Mouse (Mus musculus) kidney, postnatal 14 days (tissue): ENCODE measurements at regions not wholly inside any gene's neighbourhood (a gene's known extent, or its start where the extent isn't known, plus 50 kb on each side); places are given as distances from the start of the nearest gene placed in this dataset.

ENCODE experiments used
- DNase-seq: peaks from one replicate; pipeline ENCODE4 v3.0.0; 2022; ENCODE audit warnings: mixed read lengths

DNA sequence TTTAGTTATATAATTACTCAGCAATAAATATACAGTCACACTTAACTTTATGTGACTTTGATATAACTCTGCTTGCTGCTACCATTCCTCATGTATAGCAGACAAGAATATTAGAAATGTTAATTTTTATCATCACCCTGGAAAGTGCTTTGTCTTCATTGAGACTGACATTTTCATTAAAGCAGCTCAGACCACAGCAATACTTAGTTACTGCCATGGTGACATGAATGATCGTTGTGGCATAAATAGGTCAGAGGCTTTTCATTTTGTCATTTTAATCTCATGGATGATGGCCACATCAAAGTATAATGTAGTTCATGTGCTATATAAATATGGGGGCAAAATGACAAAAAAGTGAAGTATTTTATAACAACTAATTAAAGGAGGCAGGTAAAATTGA, 498.1 kb downstream of the Slc22a22 start:
- DNase-seq, result no peak

DNA sequence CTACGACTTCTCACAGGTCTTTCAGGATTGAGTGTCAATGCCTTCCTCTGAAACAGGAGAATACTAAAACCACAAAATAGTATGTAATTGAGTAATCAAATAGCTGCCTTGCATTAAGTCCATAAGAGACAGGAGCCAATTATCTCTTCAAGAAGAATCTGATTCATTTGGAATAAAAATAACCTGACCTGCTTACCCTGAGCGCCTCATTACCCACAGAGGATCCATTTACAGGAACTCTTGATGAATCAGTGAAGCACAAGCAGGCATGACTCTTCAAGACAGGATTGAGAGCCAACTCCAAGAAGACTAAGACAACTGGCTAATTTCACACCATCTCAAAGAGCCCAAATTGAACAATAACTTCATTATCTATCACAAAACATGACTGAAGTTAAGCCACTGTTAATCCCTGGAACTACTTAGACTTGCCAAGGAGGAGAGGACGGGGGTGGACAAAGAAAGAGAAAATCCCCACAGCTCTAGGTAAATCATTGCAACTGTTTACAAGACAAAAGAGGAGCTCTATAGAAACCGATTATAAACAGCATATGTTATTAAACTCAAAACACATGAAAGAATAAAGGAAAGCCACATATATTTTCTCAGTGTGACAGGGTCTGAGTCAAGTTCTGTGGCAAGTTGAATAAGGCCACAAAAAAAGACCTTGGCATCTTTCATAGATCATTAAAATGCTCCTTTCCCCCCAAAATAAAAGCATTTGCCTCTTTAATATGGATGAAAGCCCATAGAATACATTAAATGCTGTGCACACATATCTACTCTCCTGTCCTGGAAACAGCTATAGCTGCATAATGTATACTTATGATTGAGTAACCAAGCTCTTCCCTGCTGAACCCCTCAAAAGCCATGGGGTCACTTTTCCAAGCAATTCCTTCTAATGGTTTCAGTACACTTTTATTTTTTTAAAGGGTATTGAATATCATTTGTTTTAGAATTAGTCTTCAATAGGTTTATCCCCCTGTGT, 501.7 kb downstream of the Slc22a22 start:
- DNase-seq, result no peak

DNA sequence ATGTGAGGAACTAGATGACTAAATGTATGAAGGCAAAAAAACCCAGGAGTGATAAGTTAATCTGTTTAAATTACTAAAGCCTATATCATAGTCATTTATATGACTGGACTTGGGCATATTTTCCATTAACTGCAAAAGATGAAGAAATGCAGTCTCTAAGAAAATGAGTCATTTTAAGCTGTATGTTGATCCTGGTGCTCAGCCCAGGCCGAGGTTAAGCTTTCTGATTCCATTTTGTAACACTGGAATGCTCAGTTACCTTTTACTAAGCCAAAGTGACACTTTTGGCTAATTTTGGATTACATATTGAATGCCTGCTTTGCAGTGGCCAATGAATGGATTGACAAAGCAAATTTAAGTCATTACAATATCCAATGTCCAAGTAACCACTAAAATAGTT, 507.3 kb downstream of the Slc22a22 start:
- DNase-seq, result no peak

DNA sequence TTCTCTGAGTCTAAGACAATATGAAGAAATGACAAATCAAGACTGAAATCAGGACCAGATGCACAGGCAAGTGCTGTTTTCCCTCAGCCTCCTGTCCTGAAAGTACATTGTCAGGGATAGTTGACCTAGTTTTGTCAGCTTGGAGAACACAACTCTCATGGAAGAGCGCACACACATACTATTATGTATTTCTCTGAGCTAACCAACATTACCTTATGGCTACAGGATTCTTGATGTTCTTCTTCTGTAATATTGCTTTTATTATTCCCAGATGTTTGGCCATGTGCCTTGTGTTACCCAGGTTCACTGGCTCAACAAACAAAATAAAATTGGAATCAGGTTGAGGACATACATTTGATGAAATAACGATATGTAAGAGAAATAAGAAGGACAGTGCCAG, 521.1 kb downstream of the Slc22a22 start:
- DNase-seq, result no peak

DNA sequence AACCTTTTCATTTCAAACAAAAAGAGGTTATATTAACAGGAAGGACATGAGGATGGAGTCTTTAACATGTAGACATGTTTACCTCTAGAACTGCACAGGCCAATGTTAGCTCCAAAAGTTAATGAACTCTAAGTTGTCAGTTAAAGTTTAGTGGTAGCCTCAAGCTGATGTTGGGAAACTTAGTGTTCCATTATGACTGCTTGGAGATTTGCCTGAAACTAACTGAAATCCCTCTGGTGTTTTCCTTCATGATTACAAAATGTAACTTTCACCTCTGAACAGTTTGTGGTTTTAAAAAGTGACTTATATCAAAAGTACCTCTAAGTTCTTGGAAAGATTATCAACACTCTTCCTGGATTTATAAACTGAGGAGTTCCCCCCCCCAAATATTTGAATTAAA, 525.2 kb downstream of the Slc22a22 start:
- DNase-seq, result no peak

DNA sequence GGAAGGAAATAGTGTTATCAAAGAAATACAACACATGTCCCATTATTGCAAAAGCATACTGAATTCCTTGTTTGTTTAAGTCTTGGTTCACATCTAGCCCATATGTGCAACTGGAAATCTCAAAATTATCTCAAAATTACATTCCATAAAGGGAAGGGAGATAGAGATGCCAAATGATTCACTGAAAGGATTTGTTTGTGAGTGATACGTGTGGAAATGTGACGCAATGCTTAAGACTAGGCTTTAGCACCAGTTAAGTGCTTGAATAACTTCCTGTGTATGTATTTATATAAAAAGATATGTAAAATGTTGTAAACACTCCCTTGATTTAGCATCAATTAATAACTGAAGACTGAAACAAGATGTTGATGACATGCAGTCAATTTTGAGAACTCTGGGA, 526.6 kb downstream of the Slc22a22 start:
- DNase-seq, result no peak

DNA sequence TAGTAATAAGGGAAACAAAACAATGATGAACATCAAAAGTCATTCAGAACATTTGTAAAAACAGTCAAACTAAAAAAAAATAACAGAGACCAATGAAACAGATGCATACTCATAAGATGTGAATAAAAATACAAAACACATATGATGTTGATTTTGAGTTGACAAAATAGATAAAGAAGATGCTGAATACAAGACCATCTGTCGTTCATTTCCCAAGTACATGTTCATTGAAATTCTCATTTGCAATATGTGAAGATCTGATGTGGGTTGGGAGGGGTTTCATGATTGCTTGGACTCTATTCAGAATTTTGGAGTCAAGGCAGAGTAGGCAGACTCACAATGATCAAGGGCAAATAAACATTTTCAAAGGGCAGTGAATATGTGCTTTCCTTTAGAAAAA, 536.5 kb downstream of the Slc22a22 start:
- no peak for DNase-seq

DNA sequence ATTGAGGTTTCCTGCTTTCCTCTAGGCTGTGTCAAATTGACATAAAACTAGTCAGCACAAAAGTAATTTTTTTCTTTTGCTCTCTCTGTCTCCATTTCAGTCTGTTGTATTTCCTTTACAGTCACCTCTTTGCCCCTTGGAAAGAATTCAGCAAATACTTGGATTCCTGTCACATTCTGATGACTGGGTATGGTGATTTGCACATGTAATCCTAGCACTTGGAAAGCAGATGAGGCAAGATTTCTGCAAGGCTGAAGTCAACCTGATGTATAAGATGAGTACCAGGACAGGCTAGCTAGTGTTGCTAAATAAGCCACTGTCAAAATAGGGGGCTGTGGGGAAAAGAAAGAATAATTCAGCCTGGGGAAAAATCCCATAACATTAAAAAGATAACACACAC, 580.9 kb downstream of the Slc22a22 start:
- no peak for DNase-seq

DNA sequence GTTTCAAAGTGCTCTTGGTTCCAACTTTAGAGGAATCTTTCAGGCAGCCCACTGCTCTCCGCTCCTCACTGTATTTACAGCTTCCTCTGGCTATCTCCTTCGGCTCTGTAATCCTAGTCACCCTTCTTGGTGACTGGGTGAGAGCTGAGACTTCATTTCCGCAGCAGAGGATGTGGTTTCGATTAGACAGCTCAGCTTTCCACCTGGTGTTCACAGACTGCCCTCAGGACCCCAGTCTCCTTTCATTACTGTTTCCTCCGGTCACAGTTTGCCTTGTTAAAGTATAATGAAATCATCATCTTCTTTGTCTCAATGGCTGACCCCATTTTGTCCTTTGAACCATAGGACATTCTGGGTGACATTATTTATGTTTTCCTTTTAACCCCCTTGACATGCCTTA, 595.9 kb downstream of the Slc22a22 start:
- no peak for DNase-seq

DNA sequence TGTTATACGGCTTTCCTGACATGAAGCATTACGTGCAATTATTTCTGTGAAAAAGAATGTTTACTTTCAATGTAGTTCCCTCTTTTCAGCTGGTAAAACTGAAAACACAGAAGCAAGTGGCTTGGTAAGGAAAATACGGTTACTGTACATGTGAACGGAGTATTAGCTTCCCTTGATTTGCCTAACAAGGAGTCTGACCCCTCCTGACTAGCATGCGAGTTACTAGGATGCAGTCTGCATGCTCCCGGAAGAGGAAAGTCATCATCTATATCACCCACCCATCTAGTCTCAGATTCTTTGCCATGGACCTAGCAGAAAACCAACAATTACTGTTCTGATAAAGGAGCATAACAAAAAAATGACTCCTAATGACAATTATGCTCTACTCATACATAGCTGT, 611.5 kb downstream of the Slc22a22 start:
- DNase-seq, result no peak

DNA sequence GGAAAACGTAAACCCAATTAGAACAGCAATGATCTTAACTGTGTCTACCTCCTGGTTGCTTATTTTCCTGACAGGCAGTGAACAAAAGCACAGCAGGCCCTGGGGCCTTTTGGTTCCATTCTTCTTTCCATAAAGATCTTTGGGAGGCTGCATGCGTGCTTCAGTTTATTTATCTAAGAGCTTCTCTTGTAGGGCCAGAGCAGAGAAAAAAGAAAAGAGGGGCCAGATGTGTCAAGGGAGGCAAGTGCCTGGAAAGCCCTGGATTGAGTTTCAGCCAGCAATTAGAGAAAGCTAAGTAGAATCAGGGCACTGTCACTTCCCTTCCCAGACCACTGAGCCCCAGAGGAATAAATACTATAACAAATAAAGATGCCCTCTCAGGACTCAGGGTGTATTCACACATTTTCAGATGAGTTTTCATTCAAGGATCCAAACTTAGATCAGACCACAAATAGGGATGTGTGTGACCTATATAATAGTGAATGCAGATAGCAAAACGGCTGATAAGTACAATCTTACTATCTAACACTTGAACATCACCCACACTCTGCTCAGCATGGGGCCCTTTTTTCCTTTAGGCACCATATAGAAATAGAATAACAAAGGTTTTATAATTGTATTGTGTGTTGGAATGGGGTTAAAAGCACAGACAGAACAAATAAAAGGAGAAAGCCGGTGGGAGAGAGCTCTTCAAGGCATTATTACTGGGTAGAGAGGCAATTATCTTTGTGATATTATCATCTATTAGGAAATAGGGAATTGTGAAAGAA, 612.2 kb downstream of the Slc22a22 start:
- no peak for DNase-seq

DNA sequence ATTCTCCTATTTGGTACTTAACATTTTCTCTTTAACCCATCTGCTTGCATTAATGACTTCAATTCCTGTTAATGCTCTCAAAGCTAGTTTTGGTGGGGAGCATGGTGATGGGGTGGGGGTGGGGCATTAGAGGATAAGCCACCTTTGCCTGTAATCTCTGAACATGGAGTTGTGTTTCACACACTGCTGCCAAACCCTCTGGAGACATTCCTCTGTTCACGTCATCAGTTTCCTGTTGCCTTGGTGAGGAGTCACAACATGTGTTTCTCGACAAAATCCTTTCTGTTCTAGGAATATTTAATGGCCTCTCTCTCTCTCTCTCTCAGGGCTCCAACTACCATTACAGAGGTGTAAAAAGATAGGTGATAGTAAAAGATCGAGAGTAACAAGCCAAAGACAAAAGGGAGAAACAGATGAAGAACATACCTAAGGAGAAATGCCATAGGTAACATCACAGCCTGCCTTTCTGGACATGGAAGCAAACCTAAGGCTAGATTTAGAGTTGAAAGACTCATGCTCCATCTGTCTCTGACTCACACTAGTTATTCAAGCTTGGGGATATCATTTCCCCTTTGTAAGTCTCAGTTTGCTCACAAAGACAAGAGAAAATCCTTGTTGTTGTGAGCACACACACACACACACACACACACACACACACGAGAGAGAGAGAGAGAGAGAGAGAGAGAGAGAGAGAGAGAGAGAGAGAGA, 618.6 kb downstream of the Slc22a22 start:
- peak; percentile 9 for DNase-seq

DNA sequence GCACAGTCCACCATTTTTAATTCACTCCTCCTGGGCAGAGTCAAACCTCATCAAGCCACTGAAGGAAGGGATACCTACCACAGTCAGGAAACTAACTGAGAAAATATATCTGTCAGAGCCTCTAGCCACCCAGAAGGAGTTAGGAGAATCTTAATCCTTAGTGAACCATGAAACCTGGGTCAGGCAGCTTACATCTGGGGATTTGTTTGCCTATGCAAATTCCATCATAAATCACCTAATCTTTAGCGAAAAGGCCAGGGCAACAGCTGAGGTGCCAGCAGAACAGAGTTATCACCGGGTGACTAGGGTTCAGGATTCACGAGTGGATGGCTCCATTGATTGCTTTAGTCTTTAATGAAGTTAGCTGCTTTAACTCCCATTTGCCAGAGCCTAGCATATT, 619.3 kb downstream of the Slc22a22 start:
- DNase-seq, result no peak

DNA sequence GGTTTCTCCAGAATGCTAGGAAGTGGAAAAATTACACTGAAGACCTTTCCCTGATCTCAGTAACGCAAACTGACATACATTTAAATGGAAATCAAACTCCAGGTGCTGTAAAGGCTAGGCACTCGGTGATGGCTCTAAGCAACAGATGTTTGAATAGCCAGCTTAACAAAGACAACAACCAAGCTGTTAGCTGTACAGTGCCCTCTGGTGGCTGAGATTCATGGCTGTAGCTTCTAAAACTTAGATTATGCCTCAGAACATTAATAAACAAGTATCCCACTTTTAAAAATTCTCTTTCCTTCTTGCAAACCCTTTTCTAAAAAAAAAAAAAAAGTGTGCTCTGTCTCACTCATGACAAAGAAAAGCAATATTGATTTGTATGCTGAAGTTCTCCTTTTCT, 621.4 kb downstream of the Slc22a22 start:
- peak; percentile 63 for DNase-seq

DNA sequence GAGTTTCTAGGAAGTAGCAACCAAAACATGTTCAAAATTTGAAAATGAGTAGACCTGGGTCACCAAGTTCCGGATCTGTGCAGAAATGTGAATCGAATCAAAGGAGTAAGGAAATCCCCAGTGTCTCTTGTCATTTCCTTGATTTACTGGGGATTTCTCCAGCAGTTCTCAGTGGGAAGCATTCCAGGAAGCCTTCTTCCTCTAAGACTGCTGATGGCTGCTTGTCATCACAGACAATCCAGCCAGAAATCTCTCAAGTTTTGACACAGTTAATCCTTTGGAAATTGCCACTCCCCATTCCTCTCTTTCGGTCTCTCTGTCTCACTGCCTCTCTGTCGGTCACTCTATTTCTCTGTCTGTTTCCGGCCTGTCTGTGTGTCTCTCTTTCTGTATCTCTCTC, 624.3 kb downstream of the Slc22a22 start:
- no peak for DNase-seq

DNA sequence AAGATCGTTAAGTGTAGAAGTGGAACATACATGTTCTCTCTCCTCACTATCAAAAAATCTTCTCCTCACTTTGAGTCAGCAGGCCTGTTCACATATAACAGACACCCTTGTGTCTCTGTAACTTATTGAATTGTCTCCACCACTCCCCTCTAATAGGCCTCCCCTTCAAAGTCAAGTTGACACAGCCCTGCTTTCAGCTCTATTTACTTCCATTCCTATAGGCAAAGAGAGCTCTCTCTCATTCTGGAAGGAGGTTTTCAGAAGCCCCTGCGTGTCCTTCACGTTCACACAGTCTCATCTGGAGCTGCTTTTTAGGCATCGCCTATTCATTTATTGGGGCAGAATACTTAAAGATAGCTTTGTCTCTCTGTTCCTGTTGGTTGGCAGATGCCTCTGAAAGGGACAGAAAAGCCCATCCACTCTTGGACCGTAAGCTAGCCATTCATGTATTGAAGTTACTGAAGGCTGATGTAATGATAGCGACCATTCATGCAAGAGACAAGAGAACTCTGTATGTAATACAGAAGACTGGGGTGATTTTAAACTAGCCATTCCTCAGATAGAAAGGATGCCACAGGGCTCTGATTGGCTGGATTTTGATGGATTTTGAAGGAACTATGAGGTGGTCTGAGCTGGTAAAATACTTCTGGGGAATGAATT, 629.8 kb downstream of the Slc22a22 start:
- no peak for DNase-seq

DNA sequence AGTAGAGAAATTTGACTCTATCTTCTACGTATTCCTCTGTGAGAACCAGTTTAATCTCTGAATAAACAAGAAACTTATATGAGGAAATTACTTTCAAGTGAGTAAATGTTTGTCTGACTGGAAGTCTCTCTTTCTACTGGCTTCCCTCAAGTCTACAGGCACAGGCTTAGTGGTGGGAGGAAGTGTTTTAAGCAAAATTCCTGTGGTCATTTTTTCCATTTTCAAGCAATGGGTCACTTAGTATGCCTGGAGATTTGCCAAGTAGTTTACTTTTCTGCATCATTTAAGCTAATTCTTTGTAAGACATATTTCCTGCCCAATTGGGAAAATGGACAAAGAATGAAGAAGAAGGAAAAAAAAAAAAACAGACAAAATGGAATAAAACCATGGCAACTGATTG, 632.9 kb downstream of the Slc22a22 start:
- DNase-seq, result no peak

DNA sequence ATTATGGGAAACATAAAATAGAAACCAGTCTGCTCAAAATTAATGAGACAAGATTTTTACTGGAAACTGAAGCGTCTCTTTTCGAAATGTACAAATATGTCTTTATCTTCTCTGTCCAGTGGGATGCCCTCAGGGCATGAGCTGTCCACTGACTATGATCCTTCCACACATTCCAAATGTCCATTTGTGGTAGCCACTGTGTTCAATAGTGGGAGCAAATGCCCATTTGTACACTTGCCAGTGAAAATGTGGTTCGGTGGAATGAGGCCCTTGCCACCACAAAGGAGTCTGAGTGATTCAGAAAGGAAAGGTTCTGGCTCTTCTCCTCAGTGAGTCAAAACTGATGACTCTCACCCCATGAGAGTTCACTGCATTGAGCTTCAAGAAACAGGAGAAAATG, 635.9 kb downstream of the Slc22a22 start:
- DNase-seq, result no peak

DNA sequence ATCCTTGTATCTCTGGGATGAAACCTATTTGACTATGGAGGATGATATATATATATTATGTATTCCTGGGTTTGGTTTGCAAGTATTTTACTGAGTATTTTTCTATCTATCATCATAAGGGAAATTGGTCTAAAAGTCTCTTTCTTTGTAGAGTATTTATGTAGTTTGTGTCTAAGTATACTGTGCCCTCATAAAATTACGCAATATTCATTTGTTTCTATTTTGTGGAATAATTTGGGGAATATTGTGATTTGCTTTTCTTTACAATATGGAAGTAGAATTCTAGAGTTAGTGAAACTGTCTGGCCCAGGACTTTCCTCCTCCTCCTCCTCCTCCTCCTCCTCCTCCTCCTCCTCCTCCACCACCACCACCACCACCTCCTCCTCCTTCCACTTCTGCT, 640.1 kb downstream of the Slc22a22 start:
- no peak for DNase-seq

DNA sequence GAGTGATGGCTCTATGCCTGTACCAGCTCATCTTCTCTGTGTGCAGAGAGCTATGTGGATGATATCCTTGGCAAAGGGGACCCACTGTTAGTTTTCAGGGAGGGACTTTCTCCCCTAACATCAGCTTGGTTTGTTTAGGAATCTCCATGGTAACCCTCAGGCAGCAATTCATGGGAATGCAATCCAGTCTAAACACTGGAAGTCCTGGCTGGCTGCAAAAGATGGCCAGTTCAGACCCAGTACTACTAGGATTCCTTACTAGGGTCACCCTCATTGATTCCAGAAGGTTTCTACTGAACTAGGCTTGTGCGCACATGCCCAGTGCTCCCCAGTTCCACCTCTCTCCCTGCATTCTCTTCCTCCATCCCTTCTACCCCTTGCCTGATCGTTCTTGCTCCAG, 642.8 kb downstream of the Slc22a22 start:
- DNase-seq, result no peak

DNA sequence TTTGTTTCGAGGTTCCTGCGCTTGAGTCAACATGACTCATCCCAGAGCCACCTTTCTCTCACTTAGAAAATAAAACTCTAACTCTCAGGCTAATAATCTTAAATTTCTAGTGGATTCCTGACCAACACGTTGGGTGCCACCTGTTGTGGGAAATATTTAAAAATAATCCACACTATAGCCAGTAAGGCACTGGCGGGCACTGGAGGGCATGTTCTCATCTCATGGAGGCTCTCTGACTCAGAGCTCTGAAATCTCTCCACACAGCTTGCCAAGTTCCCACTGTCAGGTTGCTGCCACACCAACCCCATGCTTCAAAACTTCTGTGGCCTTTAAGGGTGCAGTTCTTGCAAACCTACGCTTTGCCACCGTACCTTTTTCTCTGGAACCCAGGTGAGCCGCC, 644.8 kb downstream of the Slc22a22 start:
- no peak for DNase-seq

DNA sequence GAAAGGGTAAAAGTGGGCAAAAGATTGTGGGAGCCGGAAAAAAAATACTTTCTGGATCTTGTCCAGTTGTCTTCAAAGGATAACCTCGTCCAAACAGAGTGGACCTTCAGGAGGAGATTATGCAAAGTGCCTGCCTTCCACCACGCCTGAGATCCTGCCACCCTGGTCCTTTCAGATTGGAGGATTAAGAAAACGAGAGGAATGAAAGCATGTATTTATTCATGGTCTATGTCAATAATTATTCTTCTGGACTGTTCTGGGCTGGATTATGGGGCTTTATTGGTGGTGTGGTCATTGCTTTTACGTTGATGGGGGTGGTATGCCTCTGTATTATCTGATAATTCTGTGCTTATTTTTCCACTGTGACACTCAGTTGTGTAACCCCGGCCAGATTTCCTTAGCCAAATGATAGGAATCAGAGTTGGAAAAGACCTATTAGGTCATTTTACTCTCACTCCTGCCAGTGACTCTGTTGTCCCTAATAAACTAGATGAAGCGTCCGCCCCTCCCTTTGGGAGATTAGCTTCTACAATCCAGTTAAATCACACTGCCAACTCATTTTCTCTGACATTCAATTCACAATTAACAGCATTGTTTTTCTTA, 656.3 kb downstream of the Slc22a22 start:
- no peak for DNase-seq
